7 mouse cellular contexts compared by ENCODE assay signal in genomic region chr11:85310713-85311574, GRCm38 (mm10). TPM values are rescaled to one million over a fixed set of nuclear protein-coding genes. Genes with fewer than 3 reads are reported as not detected.
DNase-seq lines count a peak whose midpoint lies in the region; ATAC-seq lines count a peak whose summit lies in the region.

Gene Ppm1d (plus strand): TSS chr11:85311244.

- H3K4me2 ChIP-seq in embryonic facial prominence, embryonic 11.5 days (ENCODE audit: low read depth, low read length): peak within 1 kb of the TSS; percentile 69
- peak within 1 kb of the TSS; percentile 91 for H3K4me2 ChIP-seq in midbrain, embryonic 13.5 days (replicated peaks)

- ATAC-seq in embryonic facial prominence, embryonic 11.5 days (replicated peaks; ENCODE audit: insufficient number of reproducible peaks, low FRiP score, low TSS enrichment, low read depth): peak; percentile 93
- ATAC-seq in granulocyte monocyte progenitor cell, adult 5-6 weeks (replicated peaks; ENCODE audit: poor library complexity, severe bottlenecking): peak; percentile 89
- ATAC-seq in midbrain, embryonic 13.5 days: peak; percentile 94

- peak within 1 kb of the TSS; percentile 82 for H3K4me3 ChIP-seq in embryonic facial prominence, embryonic 11.5 days (ENCODE audit: low read depth, low read length)
- peak within 1 kb of the TSS; percentile 97 for H3K4me3 ChIP-seq in limb, embryonic 10.5 days
- H3K4me3 ChIP-seq in midbrain, embryonic 13.5 days (replicated peaks): peak within 1 kb of the TSS; percentile 97

- DNase-seq in adrenal gland, postnatal 14 days: peak; percentile 99
- DNase-seq in embryonic facial prominence, embryonic 11.5 days (ENCODE audit: low spot score): peak; percentile 100
- DNase-seq in kidney, adult 11 months: peak; percentile 96
- DNase-seq in limb, embryonic 10.5 days (ENCODE audit: low spot score): peak; percentile 99
- DNase-seq in spleen, adult 12 weeks (ENCODE audit: low spot score): peak; percentile 94

- H3K9ac ChIP-seq in embryonic facial prominence, embryonic 11.5 days (replicated peaks; ENCODE audit: low read length): peak within 1 kb of the TSS; percentile 93
- H3K9ac ChIP-seq in midbrain, embryonic 13.5 days (replicated peaks): peak within 1 kb of the TSS; percentile 91

- no peaks in the 10 kb centered on the region for H3K9me3 ChIP-seq in embryonic facial prominence, embryonic 11.5 days (replicated peaks; ENCODE audit: control insufficient read depth, low read length)
- H3K9me3 ChIP-seq in limb, embryonic 10.5 days (replicated peaks): no peaks in the 10 kb centered on the region
- no peaks in the 10 kb centered on the region for H3K9me3 ChIP-seq in midbrain, embryonic 13.5 days

- under 1% methylated on average over 60 of the region's 78 CpGs for WGBS in embryonic facial prominence, embryonic 11.5 days
- under 1% methylated on average over 74 of the region's 78 CpGs for WGBS in limb, embryonic 10.5 days
- under 1% methylated on average over 77 of the region's 78 CpGs for WGBS in midbrain, embryonic 13.5 days

- no peaks in the 10 kb centered on the region for H3K4me1 ChIP-seq in embryonic facial prominence, embryonic 11.5 days (ENCODE audit: control insufficient read depth, insufficient read depth, low read length)
- peaks cover 16% of the 10 kb centered on the region for H3K4me1 ChIP-seq in limb, embryonic 10.5 days
- H3K4me1 ChIP-seq in midbrain, embryonic 13.5 days (replicated peaks): peaks cover 33% of the 10 kb centered on the region

- H3K27me3 ChIP-seq in embryonic facial prominence, embryonic 11.5 days (ENCODE audit: control insufficient read depth, insufficient read depth, low read length): no peaks in the 10 kb centered on the region
- H3K27me3 ChIP-seq in limb, embryonic 10.5 days (ENCODE audit: low read depth, poor library complexity, severe bottlenecking): no peaks in the 10 kb centered on the region
- no peaks in the 10 kb centered on the region for H3K27me3 ChIP-seq in midbrain, embryonic 13.5 days

- H3K36me3 ChIP-seq in embryonic facial prominence, embryonic 11.5 days (replicated peaks; ENCODE audit: control insufficient read depth, insufficient read depth, low read depth, low read length): no peaks in the 10 kb centered on the region
- H3K36me3 ChIP-seq in limb, embryonic 10.5 days: peaks cover 25% of the 10 kb centered on the region
- peaks cover 4% of the 10 kb centered on the region for H3K36me3 ChIP-seq in midbrain, embryonic 13.5 days

- H3K27ac ChIP-seq in embryonic facial prominence, embryonic 11.5 days (replicated peaks; ENCODE audit: low read depth, low read length): peak within 1 kb of the TSS; percentile 73
- peak within 1 kb of the TSS; percentile 96 for H3K27ac ChIP-seq in limb, embryonic 10.5 days
- peak within 1 kb of the TSS; percentile 91 for H3K27ac ChIP-seq in midbrain, embryonic 13.5 days

RNA-seq across cellular contexts. Expression of gene Ppm1d, which starts in this region (rescaled TPM):
- 16.6 and 19.5 TPM in 2 replicates for total RNA-seq in adrenal gland, postnatal 14 days (2021)
- polyA plus RNA-seq in embryonic facial prominence, embryonic 11.5 days (2014; fragmentation: Nextera tagmentation; extraction: Ambion mirVana): 26.0 and 30.7 TPM in 2 replicates
- 17.7 and 39.6 TPM in 2 replicates for total RNA-seq in granulocyte monocyte progenitor cell, adult 5-6 weeks (2014; fragmentation: Nextera tagmentation)
- 12.7 and 18.7 TPM in 2 replicates for total RNA-seq in granulocyte monocyte progenitor cell, adult 5-6 weeks (2017)
- polyA plus RNA-seq in limb, embryonic 10.5 days (2016; fragmentation: Nextera tagmentation; extraction: Ambion mirVana): 22.7 and 24.7 TPM in 2 replicates
- polyA plus RNA-seq in midbrain, embryonic 13.5 days (2015; fragmentation: Nextera tagmentation; extraction: Ambion mirVana): 21.1 and 22.8 TPM in 2 replicates

Comparison
In these comparisons a context has a peak if more than half of its experiments do, and no peak if none do; other contexts are left out.
1. Peak in every context shown above with its lines: DNase-seq, ATAC-seq, H3K4me3 ChIP-seq and H3K27ac ChIP-seq.